Mouse (Mus musculus) kidney, embryonic 16.5 days (tissue): ENCODE results near the gene Trat1. TPM values are rescaled to one million over a fixed set of nuclear protein-coding genes. Genes with fewer than 3 reads are reported as not detected.

Experiments
- ATAC-seq: fragments of 200-750 bp; cut with Nextera tagmentation; 2 replicates; pipeline ENCODE4 v1.8.0; 2017; ENCODE audit warnings: moderate TSS enrichment; ENCODE audit not compliant: low FRiP score, low TSS enrichment
- H3K27ac ChIP-seq: fragments of 300-500 bp; sonication (generic); 2 replicates; pipeline ENCODE4 v1.5.1; 2014; ENCODE audit warnings: low read length
- H3K27me3 ChIP-seq: fragments of 300-500 bp; sonication (generic); 2 replicates; pipeline ENCODE4 v1.6.1; 2014; ENCODE audit warnings: low read length, control low read depth, mixed read lengths; ENCODE audit not compliant: insufficient read depth
- H3K36me3 ChIP-seq: fragments of 300-500 bp; sonication (generic); 2 replicates; pipeline ENCODE4 v1.6.1; 2014; ENCODE audit warnings: low read length, control low read depth, mixed read lengths; ENCODE audit not compliant: insufficient read depth
- H3K4me1 ChIP-seq: fragments of 300-500 bp; sonication (generic); 2 replicates; pipeline ENCODE4 v1.6.1; 2014; ENCODE audit warnings: low read length, control low read depth, mixed read lengths; ENCODE audit not compliant: insufficient read depth
- H3K4me2 ChIP-seq: fragments of 300-500 bp; sonication (generic); replicated peaks from 2 replicates; pipeline ENCODE4 v1.6.1; 2014; ENCODE audit warnings: low read depth, low read length
- H3K4me3 ChIP-seq: fragments of 300-500 bp; sonication (generic); 2 replicates; pipeline ENCODE4 v1.5.1; 2014; ENCODE audit warnings: mild to moderate bottlenecking, low read length
- H3K9ac ChIP-seq: fragments of 300-500 bp; sonication (generic); replicated peaks from 2 replicates; pipeline ENCODE4 v1.6.1; 2014; ENCODE audit warnings: low read length
- H3K9me3 ChIP-seq: fragments of 300-500 bp; sonication (generic); 2 replicates; pipeline ENCODE4 v1.6.1; 2016; ENCODE audit warnings: low read length, control low read depth
- whole genome bisulfite sequencing: fragments of 180-500 bp; shearing (Covaris S2); extraction: QIAGEN DNeasy Blood & Tissue Kit; methylation state at CpG from one replicate; pipeline ENCODE4 v1.1.7; 2014; 5-methylcytosine and 5-hydroxymethylcytosine counted together
- polyA plus RNA-seq: library from polyadenylated mRNA; unstranded; fragments of >200 nt; fragmentation: Nextera tagmentation; extraction: Ambion mirVana; gene quantifications from 2 replicates; pipeline ENCODE4 v1.2.1, GENCODE M21; 2015

Trat1 gene
- polyA plus RNA-seq, 1 experiment from 2014 or later, result not detected

DNA sequence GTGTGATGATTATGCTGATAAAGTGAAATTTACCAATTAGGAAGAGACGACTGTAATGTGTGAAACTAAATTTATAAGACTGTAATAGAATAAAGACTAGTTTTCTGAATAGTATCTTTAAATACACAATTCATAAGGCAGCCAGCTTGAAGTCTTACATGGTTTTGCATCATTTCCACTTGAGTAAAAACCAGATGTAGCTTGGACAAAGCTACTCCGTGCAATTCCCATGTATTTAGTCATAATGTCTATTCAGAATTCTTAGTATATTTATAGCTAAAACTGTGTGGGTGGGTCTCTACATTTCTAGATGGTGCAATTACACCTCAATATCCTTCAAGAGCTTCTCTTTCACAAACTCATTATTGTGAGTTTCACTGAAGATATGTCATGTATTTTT lies 33.4 kb downstream of the Trat1 start:
- 78% methylated on average over 2 of the region's 2 CpGs for WGBS

DNA sequence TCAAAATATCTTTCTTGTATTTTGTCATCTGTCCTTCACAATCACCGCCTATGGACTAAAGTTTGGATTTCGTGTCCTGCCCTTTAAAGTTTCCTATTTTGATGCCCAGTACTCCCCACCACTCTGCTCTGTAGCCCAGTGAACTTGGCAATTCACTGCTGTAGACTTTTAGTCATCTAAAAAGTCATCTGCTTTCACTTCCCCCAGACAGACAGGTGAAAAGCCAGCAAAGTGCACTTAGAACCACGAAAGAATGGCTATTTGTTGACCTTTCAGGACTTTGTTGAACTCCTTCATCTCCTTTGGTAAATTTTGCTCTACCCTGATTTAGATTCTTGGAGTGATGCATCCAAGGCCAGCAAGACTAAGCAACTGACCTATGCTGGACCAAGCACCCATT lies 34.9 kb downstream of the Trat1 start:
- WGBS, result 88% methylated on average over 3 of the region's 3 CpGs
- no peak for ATAC-seq
- Histone ChIP-seq H3K4me3 (no peak overlapping the region), H3K9me3 (no peaks in the 10 kb centered on the region), H3K36me3 (no peaks in the 10 kb centered on the region), H3K27me3 (no peaks in the 10 kb centered on the region), H3K9ac (no peak overlapping the region), H3K27ac (no peak overlapping the region), H3K4me1 (no peaks in the 10 kb centered on the region), H3K4me2 (no peak overlapping the region)

More for the DNA sequence above, 33.4 kb downstream of the Trat1 start:
- Histone ChIP-seq H3K4me1 (no peaks in the 10 kb centered on the region), H3K27me3 (no peaks in the 10 kb centered on the region), H3K9ac (no peak overlapping the region), H3K4me3 (no peak overlapping the region), H3K36me3 (no peaks in the 10 kb centered on the region), H3K27ac (no peak overlapping the region), H3K9me3 (no peaks in the 10 kb centered on the region), H3K4me2 (no peak overlapping the region)
- ATAC-seq, result no peak

DNA sequence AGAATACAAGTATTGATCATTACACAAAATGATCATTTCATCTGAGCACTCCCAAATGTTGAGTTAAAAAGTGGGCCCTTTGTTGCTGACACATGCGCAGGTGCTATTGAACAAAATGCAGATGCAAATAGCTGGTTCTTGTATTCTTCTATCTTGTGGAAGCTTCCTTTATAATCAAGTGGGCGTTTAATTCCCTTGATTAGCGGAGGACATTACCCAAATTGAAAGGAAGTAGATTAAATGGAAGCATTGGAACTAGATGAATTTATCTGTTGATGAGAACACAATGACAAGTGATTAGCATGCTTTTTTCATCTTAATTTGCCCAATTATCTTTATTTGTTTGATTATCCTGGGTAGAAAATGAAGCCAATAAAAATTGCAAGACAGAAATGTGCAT lies 51.6 kb downstream of the Trat1 start:
- no peaks in the 10 kb centered on the region for H3K9me3 ChIP-seq
- no peak overlapping the region for H3K9ac ChIP-seq
- H3K4me2 ChIP-seq, result no peak overlapping the region
- WGBS, result 96% methylated on average over 3 of the region's 3 CpGs
- no peaks in the 10 kb centered on the region for H3K27me3 ChIP-seq
- H3K36me3 ChIP-seq, result no peaks in the 10 kb centered on the region
- H3K4me1 ChIP-seq, result no peaks in the 10 kb centered on the region
- no peak overlapping the region for H3K4me3 ChIP-seq
- ATAC-seq, result no peak
- H3K27ac ChIP-seq, result no peak overlapping the region

DNA sequence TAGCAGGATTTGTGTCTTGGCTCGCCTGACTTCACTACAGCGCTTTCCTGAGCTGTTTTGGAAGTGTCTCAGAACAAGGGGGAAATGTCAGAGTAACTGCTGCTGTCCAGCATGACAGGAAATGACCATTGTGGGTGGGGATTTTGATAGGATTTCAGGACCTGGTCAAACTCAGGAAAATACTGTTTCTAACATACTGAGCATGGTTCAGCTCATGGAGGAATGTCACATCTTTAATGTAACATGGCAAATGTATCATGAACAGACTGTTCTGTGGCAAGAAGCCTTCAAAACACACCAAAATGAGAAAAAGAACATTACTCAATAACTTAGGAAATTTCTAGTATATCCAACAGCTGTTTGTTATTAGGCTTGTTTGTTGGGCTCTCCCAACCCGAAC lies 52.1 kb downstream of the Trat1 start:
- H3K4me2 ChIP-seq, result no peak overlapping the region
- H3K4me3 ChIP-seq, result no peak overlapping the region
- H3K9me3 ChIP-seq, result no peaks in the 10 kb centered on the region
- H3K27me3 ChIP-seq, result no peaks in the 10 kb centered on the region
- ATAC-seq, result no peak
- no peaks in the 10 kb centered on the region for H3K4me1 ChIP-seq
- no peaks in the 10 kb centered on the region for H3K36me3 ChIP-seq
- H3K27ac ChIP-seq, result no peak overlapping the region
- WGBS, result 56% methylated on average over 3 of the region's 3 CpGs
- H3K9ac ChIP-seq, result no peak overlapping the region

DNA sequence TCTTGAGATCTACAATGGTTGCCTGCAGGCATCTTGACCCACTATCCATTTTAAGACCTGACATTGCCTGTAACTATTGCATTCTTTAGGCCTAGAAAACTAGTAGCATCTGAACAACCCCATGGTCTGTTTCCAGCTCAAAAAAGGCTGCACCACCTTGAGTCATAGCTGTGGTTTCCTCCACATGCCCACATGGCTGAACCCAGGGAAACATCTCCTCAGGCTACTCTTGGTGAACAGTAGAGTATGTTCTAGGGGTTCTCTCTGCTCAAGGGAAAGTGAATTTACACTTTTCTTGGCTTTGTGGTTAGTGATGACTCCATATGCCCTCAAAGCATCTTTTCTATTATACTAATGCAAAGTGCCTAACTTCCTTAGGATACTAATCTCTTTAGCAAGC lies 55.5 kb downstream of the Trat1 start:
- no peaks in the 10 kb centered on the region for H3K36me3 ChIP-seq
- no peak overlapping the region for H3K4me3 ChIP-seq
- H3K4me2 ChIP-seq, result no peak overlapping the region
- ATAC-seq, result no peak
- no peaks in the 10 kb centered on the region for H3K4me1 ChIP-seq
- H3K9me3 ChIP-seq, result no peaks in the 10 kb centered on the region
- no peak overlapping the region for H3K9ac ChIP-seq
- no peaks in the 10 kb centered on the region for H3K27me3 ChIP-seq
- H3K27ac ChIP-seq, result no peak overlapping the region

DNA sequence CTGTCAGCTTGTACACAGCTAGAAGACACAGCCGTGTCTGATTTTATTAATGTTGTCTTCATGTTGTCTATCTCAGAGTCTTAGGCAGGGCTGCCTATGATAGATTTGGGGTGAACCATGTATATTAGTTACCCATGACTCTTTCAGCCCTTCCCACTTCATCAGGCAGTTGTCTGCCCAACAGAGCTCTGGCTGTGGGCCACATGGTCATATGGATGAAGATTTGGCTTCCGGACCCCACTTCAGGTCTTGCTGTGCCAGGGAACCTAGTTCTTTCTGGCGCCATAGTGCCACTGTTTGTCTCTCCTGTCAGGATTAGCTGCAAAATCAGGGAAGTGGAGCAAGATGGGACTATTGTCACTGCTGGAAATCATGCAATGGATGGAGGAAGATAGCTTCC lies 69.9 kb downstream of the Trat1 start:
- H3K9me3 ChIP-seq, result no peaks in the 10 kb centered on the region
- no peak overlapping the region for H3K4me3 ChIP-seq
- no peak overlapping the region for H3K4me2 ChIP-seq
- H3K36me3 ChIP-seq, result no peaks in the 10 kb centered on the region
- no peak overlapping the region for H3K9ac ChIP-seq
- H3K27me3 ChIP-seq, result no peaks in the 10 kb centered on the region
- no peaks in the 10 kb centered on the region for H3K4me1 ChIP-seq
- no peak for ATAC-seq
- no peak overlapping the region for H3K27ac ChIP-seq
- 71% methylated on average over 3 of the region's 3 CpGs for WGBS

Other genes starting within 250 kb of the Trat1 start
- gene Retnlb, start 44.8 kb upstream of the Trat1 start, polyA plus RNA-seq, result not detected in 2 replicates
- 1.2 TPM in 1 of 2 replicates, not detected in the other for gene Retnla, start 70.5 kb upstream of the Trat1 start, polyA plus RNA-seq
- gene Retnlg, start 100.6 kb upstream of the Trat1 start, polyA plus RNA-seq, result 0.54 and 1.9 TPM in 2 replicates
- 25.0 and 28.2 TPM in 2 replicates for gene Dzip3, start 222.1 kb upstream of the Trat1 start, polyA plus RNA-seq
- 24.7 and 28.2 TPM in 2 replicates for gene Cip2a, start 222.2 kb upstream of the Trat1 start, polyA plus RNA-seq